9 mouse cellular contexts compared by ENCODE assay signal in genomic region chr17:83918413-83919139, GRCm38 (mm10).
DNase-seq lines count a peak whose midpoint lies in the region; TF ChIP-seq lines count a peak whose summit lies in the region.
"Had no signal": no experiment of that assay in that cellular context is flagged by ENCODE, and none has a peak within 500 bp of the region (broad histone marks: within the 10 kb centered on the region; RNA-seq: fewer than 3 reads in every experiment).

No protein-coding gene starts in this region.

- peak; percentile 56 for DNase-seq in kidney, adult 9 months
- no peak for DNase-seq in kidney, adult 8-10 months
- peak; percentile 47 for DNase-seq in heart, postnatal 4 days
- peak; percentile 59 for DNase-seq in lung, postnatal 10 days
- no peak for DNase-seq in cerebellum, postnatal 14 days
- DNase-seq in cerebellum, adult 11 months: no peak
- no peak for DNase-seq in layer of hippocampus, adult 8-10 months (ENCODE audit: low spot score in 2 of 2)
- DNase-seq: cerebellum, adult 9-11 months had no signal

- TF ChIP-seq POLR2A in bone marrow, adult 2 months (IDR thresholded peaks at IDR 0.05; ENCODE audit: borderline replicate concordance, control insufficient read depth, low read depth, low read length): no peak

- no peak for TF ChIP-seq CTCF in bone marrow, adult 2 months (IDR thresholded peaks at IDR 0.05; ENCODE audit: control insufficient read depth, insufficient read depth, low read length)

- 20% methylated on average over 9 of the region's 9 CpGs for WGBS in bone marrow, adult 2 months

- peak overlapping the region; percentile 64; the same call in 1 of the 2 replicates for H3K27ac ChIP-seq in bone marrow, adult 2 months (ENCODE audit: control insufficient read depth, insufficient read depth, low read depth, low read length, poor library complexity)

- no peak overlapping the region for H3K4me3 ChIP-seq in bone marrow, adult 2 months (replicated peaks; ENCODE audit: control insufficient read depth, low read depth, low read length)

- H3K4me1 ChIP-seq in bone marrow, adult 2 months (ENCODE audit: control insufficient read depth, insufficient read depth, low read length): peaks cover 2% of the 10 kb centered on the region

Comparison
In these comparisons a context has a peak if more than half of its experiments do, and no peak if none do; other contexts are left out.
1. DNase-seq: peak in kidney, adult 9 months (single experiment), heart, postnatal 4 days (single experiment) and lung, postnatal 10 days (single experiment); none in kidney, adult 8-10 months (0 of 2), cerebellum, postnatal 14 days (0 of 2), cerebellum, adult 11 months (single experiment) and layer of hippocampus, adult 8-10 months (0 of 2).